Mouse (Mus musculus) monocyte, adult 5-6 weeks (primary cell): ENCODE results near the gene Hps5. TPM values are rescaled to one million over a fixed set of nuclear protein-coding genes. Genes with fewer than 3 reads are reported as not detected.
"Not testable (repeated sequence)": the region's sequence is repeated elsewhere in the genome, so short reads cannot be mapped to it uniquely, and the experiment has no call there.

Experiments
- ATAC-seq: fragments of 153-309, 156-312 bp; replicated peaks from 2 replicates; pipeline ENCODE4 v1.8.0; 2017; ENCODE audit warnings: mild to moderate bottlenecking; ENCODE audit not compliant: low TSS enrichment, insufficient number of reproducible peaks, severe bottlenecking, poor library complexity, low FRiP score
- total RNA-seq: library from RNA; stranded (forward); fragments of 200-1000, 200-491, 200-594 nt; gene quantifications from 3 replicates; pipeline ENCODE4 v1.2.3, GENCODE M21; 2017

Hps5 gene
- 70.1 to 71.8 TPM (median 71.7 TPM) in 3 replicates for total RNA-seq

- ATAC-seq: peak; percentile 97
Measured at GRCm38 (mm10) chr7:46795287-46796205, at the start of gene Hps5, which contains the start of gene Gtf2h1. Gene Hps5, minus strand, starts transcription at chr7:46796064. Gene Gtf2h1, plus strand, starts transcription at chr7:46796103.

- peak; percentile 81 for ATAC-seq
Measured at GRCm38 (mm10) chr7:46845211-46845977, 49.5 kb upstream of the Hps5 start.

DNA sequence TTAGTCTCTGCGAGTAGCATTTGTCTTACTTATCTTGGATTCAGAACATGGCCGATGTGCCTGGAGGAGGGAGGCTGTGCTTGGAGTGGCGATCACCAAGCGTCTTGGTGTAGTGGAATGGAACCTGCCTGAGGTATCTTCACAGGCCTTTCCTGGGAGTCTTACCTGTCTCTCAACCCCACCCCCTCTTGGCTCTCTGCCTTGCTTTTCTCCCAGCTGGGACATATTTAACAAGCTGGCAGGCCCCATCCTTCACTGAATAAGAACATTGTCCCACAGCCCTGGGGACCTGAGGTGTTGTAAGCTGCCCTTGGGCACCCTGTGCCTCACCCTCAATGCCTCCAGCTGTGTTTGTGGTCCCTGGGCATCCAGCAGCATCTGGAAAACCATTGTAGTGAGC is 47.7 kb upstream of the Hps5 start:
- no peak for ATAC-seq

DNA sequence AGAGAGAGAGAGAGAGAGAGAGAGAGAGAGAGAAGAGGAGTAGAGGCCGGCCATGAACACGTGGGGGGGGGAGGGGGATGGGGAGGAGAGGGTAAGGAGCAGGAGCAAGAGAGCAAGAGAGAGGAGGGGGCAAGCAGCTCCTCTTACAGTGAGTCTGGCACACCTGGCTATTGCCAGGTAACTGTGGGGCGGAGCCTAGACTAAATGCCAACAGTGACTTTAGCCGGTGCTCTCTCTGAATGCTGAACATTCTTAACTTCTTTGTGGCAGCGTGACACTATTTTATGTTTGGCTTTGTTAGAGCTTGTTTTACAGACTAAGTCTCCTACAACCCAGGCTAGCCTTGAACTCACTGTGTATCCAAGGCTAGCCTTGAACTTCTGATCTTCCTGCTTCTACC is 46.4 kb upstream of the Hps5 start:
- no peak for ATAC-seq

GRCm38 (mm10) chr7:46840787-46841525 is 45.1 kb upstream of the Hps5 start, which contains the start of gene Ldha:
Gene Ldha, plus strand, starts transcription at chr7:46841475.
- no peak for ATAC-seq

GRCm38 (mm10) chr7:46840326-46840725 is 44.5 kb upstream of the Hps5 start:
- ATAC-seq: no peak

DNA sequence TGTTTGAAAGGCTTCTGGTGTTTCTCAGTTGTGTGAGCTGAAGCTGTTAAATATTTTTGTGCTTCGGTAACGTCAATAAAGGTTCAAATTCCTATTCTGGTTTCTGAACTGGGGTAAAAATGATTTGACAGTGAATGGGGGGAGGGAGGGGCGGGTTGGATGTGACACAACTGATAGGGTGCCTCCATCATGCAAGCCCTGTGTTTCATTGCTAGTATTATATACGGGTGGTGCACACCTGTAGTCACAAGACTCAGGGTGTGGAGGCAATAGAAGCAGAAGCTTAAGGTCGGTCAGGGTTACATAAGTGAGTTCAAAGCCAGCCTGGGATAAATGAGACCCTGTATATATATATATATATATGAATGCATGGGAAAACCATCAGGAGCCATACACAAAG is 44.0 kb upstream of the Hps5 start:
- ATAC-seq: no peak

DNA sequence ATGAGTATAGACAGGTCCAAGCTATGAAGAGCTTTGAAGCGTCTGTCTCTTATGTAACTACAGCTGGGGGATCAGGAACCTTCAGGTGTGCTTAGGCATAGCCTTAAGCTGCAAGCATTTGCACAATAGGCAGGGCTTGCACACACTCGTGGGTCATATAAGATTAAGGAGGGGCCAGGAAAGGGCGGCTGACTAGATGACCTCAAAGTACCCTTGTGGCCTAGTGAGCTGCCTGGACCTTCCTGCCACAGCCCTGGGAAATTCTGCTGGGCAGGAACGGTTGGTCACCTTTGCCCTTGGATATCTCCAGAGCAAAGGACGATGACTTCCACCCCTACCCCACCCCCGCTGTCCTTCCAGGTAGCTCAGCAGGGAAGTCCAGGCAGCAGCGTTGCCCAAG is 43.6 kb upstream of the Hps5 start:
- 0 out of 2 replicates have a peak, but pooled peaks have one; percentile 9 for ATAC-seq

- peak; percentile 62 for ATAC-seq
Measured at GRCm38 (mm10) chr7:46838891-46839302, 43.0 kb upstream of the Hps5 start.

DNA sequence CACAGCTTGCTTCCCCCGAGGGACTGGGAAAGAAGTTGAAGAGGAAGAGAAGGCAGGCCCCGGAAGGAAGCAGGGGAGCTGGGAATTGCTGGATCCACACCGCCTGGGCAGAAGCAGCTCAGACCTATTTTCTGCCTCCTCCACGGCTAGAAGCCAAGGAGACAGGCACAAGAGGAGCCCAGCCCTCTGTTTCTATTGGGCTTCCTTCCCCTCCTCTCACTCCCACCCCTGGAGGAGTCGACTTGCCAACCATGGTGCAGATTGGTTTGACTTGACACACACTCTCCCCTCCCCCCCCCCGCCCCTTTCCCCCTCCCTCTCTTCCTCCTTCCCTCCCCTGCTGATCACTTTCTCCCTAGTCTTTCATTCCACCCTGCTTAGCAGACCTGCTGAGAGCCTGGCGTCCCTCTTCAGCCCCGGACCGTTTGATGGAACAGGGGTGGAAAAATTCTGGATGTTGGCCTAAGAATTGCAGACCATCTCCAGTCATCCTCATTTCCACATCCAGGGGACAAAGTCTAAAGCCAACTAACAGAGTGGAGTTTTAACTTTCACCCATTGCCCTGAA is 42.3 kb upstream of the Hps5 start:
- ATAC-seq: no peak

DNA sequence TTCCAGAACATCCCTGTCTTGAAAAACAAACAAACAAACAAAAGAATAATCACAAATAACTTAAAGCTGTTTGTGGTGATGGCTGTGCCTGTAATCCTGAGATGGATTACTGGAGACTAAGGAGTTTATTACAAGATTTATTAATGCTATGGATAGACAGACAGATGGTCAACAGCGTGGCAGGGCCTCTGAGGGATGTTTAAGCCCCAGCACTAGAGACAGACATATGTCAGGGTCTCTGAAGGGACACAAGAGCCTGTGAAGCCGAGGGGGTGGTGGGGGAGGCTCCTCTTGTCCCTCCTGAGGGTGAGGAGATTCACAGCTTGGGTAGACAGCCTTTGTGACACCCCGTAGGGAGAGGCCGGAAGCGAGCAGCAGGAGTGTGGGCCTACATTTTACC is 41.2 kb upstream of the Hps5 start:
- no peak for ATAC-seq

DNA sequence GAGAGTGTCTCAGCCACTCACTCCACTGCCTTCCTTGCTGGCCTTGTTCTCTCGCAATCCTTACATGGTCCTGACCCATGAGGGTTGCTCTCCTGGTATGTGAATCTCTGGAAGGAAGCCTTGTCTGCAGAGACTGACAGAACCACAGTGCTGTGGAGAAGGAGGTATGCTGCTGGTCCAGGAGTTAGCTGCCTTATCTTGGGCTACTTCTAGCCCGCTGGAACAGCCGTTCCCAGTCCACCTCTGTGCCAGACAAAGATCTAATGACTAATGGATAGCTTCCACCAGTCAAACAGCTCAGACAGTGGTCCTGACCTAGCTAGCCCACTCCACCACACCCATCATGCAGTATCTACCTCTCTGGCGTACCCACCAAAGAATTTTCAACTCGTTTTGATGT is 40.5 kb upstream of the Hps5 start:
- ATAC-seq: no peak

DNA sequence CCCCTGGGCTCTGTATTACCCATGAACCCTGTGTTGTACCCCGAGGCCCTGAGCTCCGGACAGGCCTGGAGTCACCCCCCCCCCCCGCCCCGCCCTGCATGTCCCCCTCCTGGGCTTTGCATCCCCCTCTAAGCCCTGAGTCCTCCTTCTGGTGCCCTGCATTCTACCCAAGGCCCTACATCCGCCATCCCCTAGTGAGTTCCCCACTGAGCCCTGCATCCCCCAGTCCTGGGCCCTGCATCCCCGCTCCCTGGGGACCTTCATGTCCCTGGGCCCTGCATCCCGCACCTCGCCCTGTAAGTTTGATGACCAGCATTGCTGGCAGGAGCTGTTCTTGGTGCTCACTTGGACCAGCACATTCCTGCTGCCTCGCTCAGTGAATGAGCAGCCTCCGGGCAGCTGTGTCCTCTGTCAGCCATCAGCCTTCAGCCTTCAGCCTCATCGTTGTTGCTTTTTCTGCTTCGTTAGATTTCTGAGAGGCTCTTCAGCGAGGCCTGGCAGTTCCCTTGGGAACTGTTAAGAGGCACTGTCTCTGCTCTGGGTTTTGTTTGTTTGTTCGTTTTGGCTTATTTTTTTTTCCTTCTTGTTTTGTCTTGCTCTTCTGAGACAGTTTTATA is 39.2 kb upstream of the Hps5 start:
- ATAC-seq: no peak

DNA sequence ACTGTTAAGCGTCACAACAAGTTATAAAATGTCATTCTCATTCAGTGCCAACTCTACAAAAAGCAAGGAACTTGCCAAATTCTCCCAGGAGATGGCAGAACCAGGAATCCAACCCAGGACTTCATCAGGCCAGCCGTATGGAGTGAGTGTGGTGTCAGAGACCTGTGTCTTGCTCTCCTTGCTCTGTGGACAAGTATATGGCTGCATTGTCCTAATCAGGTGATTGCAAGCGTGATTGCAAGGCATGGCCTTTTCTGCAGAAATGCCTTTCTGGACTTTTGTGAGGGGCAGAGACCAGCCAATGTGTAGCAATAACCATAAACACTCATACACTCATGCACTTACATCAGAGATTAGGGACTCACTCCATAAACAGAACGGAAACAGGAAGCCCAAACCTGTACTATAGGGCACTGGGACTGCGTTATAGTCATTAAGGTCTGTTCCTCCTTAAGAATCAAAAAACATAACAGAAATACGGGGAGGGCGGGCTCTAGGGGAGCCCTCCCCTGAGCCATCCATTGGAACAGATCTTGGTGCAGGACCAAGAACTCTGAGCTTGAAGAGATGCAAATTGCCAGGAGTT is 37.9 kb upstream of the Hps5 start:
- no peak for ATAC-seq

DNA sequence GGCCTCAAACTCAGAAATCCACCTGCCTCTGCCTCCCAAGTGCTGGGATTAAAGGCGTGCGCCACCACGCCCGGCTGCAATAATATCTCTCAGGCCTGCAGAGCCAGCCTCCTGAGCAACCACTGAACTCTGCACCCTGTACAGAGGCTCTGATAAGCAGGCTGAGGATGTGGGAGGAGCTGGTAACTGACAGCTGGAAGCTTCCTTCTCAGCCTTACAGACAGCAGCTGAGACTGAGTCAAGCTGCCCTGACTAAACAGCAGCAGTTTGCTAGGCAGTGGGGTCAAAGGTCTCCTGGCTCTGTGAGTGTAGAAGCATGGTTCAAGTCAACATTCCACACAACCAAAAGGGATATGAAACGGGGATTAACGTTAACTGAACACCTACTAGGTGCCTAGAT is 37.4 kb upstream of the Hps5 start:
- ATAC-seq: peak; percentile 50

DNA sequence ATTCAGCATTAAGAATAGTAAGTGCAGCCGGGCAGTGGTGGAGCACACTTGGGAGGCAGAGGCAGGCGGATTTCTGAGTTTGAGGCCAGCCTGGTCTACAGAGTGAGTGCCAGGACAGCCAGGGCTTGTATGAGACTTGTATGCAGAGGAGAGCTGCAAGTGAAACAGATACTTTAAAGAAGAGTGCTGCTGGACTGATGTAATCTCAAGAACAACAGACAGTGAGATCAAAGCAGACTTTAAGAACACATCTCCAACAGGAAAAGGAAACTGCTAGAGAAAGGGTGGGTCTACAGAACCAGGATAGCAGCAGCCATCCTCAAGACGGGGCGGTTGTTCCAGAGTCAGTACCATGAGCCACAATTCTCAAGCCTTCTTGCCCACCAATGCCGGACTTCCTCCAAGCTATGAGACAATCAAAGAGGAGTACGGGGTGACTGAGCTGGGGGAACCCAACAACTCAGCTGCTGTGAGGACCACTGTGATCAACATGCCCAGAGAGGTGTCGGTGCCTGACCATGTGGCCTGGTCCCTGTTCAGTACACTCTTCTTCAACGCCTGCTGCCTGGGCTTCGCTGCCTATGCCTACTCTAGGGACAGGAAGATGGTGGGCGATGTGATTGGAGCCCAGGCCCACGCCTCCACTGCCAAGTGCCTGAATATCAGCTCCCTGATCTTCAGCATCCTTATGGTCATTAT is 36.4 kb upstream of the Hps5 start:
- not testable (repeated sequence) for ATAC-seq

DNA sequence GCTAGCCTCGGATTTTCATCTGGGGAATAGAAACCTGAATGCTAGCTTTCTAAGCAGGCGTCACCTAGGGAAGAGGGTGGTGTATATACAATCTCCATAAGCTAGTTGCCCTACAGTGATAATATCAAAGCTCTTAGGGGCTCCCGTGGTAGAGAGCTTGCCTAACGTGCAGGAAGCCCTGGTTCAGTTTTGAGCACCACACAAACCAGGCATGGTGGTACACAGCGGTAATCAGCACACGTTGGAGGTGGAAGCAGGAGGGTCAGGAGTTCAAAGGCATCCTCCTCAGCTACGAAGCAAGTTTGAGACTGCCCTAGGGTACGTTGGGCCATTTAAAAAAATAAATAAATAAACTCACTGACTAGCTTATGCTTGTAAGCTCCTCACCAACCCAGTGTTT is 35.8 kb upstream of the Hps5 start:
- ATAC-seq: no peak
